Mouse (Mus musculus) monocyte, adult 5-6 weeks (primary cell): ENCODE measurements around the gene Mxra8. TPM values are rescaled to one million over a fixed set of nuclear protein-coding genes. Genes with fewer than 3 reads are reported as not detected.
A peak's percentile ranks its signal among the peaks of the same experiment; 100 is the strongest.

Experiments used
- ATAC-seq: fragments of 153-309, 156-312 bp; replicated peaks from 2 replicates; pipeline ENCODE4 v1.8.0; 2017; ENCODE audit warnings: mild to moderate bottlenecking; ENCODE audit not compliant: low TSS enrichment, insufficient number of reproducible peaks, severe bottlenecking, poor library complexity, low FRiP score
- total RNA-seq: library from RNA; stranded (forward); fragments of 200-1000, 200-491, 200-594 nt; gene quantifications from 3 replicates; pipeline ENCODE4 v1.2.3, GENCODE M21; 2017

Mxra8 gene
- total RNA-seq: 0.29 to 15.8 TPM (median 2.0 TPM) in 3 replicates

GRCm38 (mm10) chr4:155839483-155839910 is at the start of gene Mxra8:
TSS of gene Mxra8 (plus strand) at chr4:155839680.
- ATAC-seq: no peak

GRCm38 (mm10) chr4:155790021-155790489 is 49.4 kb upstream of the Mxra8 start, which contains the start of gene Ankrd65:
TSS of gene Ankrd65 (plus strand) at chr4:155790439.
- ATAC-seq: no peak

- no peak for ATAC-seq
Observed at GRCm38 (mm10) chr4:155790650-155791161, 48.8 kb upstream of the Mxra8 start.

GRCm38 (mm10) chr4:155791240-155791933 is 48.1 kb upstream of the Mxra8 start:
- ATAC-seq: no peak

GRCm38 (mm10) chr4:155793730-155794129 is 45.8 kb upstream of the Mxra8 start:
- ATAC-seq: no peak

GRCm38 (mm10) chr4:155802075-155802474 is 37.4 kb upstream of the Mxra8 start:
- ATAC-seq: no peak

- ATAC-seq: no peak; the same call in 1 of the 2 replicates
Observed at GRCm38 (mm10) chr4:155802741-155803339, 36.6 kb upstream of the Mxra8 start, which contains the start of gene Mrpl20. TSS of gene Mrpl20 (plus strand) at chr4:155802878.

GRCm38 (mm10) chr4:155803340-155804041 is 36.0 kb upstream of the Mxra8 start:
- ATAC-seq: peak; percentile 99

- no peak for ATAC-seq
Observed at GRCm38 (mm10) chr4:155807841-155808240, 31.6 kb upstream of the Mxra8 start.

- ATAC-seq: peak; percentile 99
Observed at GRCm38 (mm10) chr4:155811929-155812664, 27.4 kb upstream of the Mxra8 start, which contains the start of gene Ccnl2. TSS of gene Ccnl2 (plus strand) at chr4:155812489.

- no peak for ATAC-seq
Observed at GRCm38 (mm10) chr4:155812665-155813181, 26.8 kb upstream of the Mxra8 start.

GRCm38 (mm10) chr4:155817533-155817932 is 21.9 kb upstream of the Mxra8 start:
- no peak for ATAC-seq

- no peak for ATAC-seq
Observed at GRCm38 (mm10) chr4:155821025-155821424, 18.5 kb upstream of the Mxra8 start.

- no peak; the same call in 1 of the 2 replicates for ATAC-seq
Observed at GRCm38 (mm10) chr4:155823443-155823842, 16.0 kb upstream of the Mxra8 start.

GRCm38 (mm10) chr4:155829866-155830265 is 9.6 kb upstream of the Mxra8 start:
- no peak for ATAC-seq

- ATAC-seq: no peak
Observed at GRCm38 (mm10) chr4:155830596-155830995, 8.9 kb upstream of the Mxra8 start.

- ATAC-seq: peak; percentile 92
Observed at GRCm38 (mm10) chr4:155831205-155831766, 8.2 kb upstream of the Mxra8 start, which contains the start of gene Aurkaip1. TSS of gene Aurkaip1 (plus strand) at chr4:155831272.

- ATAC-seq: 0 out of 2 replicates have a peak, but pooled peaks have one; percentile 0
Observed at GRCm38 (mm10) chr4:155831831-155832230, 7.6 kb upstream of the Mxra8 start.
